Mouse (Mus musculus): ENCODE data around the gene Slc16a11. TPM values are rescaled to one million over a fixed set of nuclear protein-coding genes. Genes with fewer than 3 reads are reported as not detected.

The Slc16a11 gene
- polyA plus RNA-seq, 1 experiment from 2014 or later = 0.81 TPM

DNA sequence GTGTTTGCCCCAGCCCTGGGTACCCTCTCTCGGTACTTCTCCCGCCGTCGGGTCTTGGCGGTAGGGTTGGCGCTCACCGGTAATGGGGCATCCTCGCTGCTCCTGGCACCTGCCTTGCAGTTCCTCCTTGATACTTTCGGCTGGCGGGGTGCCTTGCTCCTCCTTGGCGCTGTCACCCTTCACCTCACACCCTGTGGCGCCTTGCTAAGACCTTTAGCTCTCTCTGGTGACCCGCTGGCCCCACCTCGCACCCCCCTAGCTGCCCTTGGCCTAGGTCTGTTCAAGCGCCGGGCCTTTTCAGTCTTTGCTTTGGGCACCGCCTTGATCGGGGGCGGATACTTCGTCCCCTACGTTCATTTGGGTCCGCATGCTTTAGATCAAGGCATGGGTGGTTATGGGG is 2.7 kb downstream of the Slc16a11 start:
- DNase-seq (ENCODE audit: low spot score) (no peak), ATAC-seq (replicated peaks; ENCODE audit: insufficient number of reproducible peaks, low FRiP score, low TSS enrichment, low read depth) (no peak)
- H3K4me1 ChIP-seq (ENCODE audit: control insufficient read depth, insufficient read depth, low read length) = peaks cover 10% of the 10 kb centered on the region
- no peak overlapping the region for H3K27ac ChIP-seq (replicated peaks; ENCODE audit: low read depth, low read length)
- H3K4me2 ChIP-seq (ENCODE audit: low read depth, low read length) = peak overlapping the region; percentile 59; the same call in 1 of the 2 replicates
- H3K9ac ChIP-seq (replicated peaks; ENCODE audit: low read length) = no peak overlapping the region
- H3K27me3 ChIP-seq (ENCODE audit: control insufficient read depth, insufficient read depth, low read length) = peaks cover 37% of the 10 kb centered on the region
- H3K4me3 ChIP-seq (ENCODE audit: low read depth, low read length) = no peak overlapping the region
- no peaks in the 10 kb centered on the region for H3K36me3 ChIP-seq (replicated peaks; ENCODE audit: control insufficient read depth, insufficient read depth, low read depth, low read length)
- 8% methylated on average over 22 of the region's 22 CpGs for WGBS
- no peaks in the 10 kb centered on the region for H3K9me3 ChIP-seq (replicated peaks; ENCODE audit: control insufficient read depth, low read length)

DNA sequence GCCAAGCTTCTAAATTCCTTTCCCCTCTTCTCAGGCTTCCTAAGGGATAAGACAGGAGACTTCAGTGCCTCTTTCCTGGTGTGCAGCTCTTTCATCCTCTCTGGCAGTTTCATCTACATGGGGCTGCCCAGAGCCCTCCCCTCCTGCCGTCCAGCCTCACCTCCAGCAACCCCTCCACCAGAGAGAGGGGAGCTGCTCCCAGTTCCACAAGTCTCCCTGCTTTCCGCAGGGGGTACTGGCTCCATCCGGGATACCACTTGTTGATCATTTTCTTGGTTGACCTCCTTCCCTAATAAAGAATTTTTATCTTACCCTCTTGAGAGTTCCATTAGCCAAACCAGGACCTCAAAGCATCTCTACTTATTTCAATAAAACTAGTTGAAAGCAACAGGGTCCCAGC is 3.6 kb downstream of the Slc16a11 start:
- Histone ChIP-seq H3K4me2 (ENCODE audit: low read depth, low read length) (no peak overlapping the region), H3K27me3 (ENCODE audit: control insufficient read depth, insufficient read depth, low read length) (peaks cover 37% of the 10 kb centered on the region), H3K9me3 (replicated peaks; ENCODE audit: control insufficient read depth, low read length) (no peaks in the 10 kb centered on the region), H3K4me1 (ENCODE audit: control insufficient read depth, insufficient read depth, low read length) (peaks cover 10% of the 10 kb centered on the region), H3K36me3 (replicated peaks; ENCODE audit: control insufficient read depth, insufficient read depth, low read depth, low read length) (no peaks in the 10 kb centered on the region), H3K27ac (replicated peaks; ENCODE audit: low read depth, low read length) (no peak overlapping the region), H3K4me3 (ENCODE audit: low read depth, low read length) (no peak overlapping the region), H3K9ac (replicated peaks; ENCODE audit: low read length) (no peak overlapping the region)
- whole genome bisulfite sequencing = 52% methylated on average over 3 of the region's 3 CpGs
- ATAC-seq (replicated peaks; ENCODE audit: insufficient number of reproducible peaks, low FRiP score, low TSS enrichment, low read depth) (no peak), DNase-seq (ENCODE audit: low spot score) (no peak)

DNA sequence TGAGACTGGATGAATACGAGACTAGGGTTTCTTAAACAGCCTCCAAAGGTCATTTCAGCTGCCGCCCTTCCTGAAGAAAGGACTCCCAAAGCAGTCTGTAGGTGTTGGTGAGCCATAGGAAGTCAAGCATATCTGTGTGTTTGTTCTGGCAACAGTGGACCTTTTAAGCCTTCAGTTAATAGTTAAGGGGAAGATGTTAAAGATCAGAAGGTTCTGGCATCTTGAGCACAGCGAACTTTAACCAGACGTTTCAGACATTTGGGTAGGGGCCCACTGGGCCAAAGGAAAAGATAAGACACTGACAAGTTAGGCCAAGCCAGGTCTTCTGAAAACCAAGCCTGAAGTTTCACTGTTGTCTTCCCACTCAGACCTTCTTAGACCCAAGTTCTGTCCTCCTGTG is 5.5 kb downstream of the Slc16a11 start:
- Histone ChIP-seq H3K9ac (replicated peaks; ENCODE audit: low read length) (no peak overlapping the region), H3K27ac (replicated peaks; ENCODE audit: low read depth, low read length) (no peak overlapping the region), H3K4me1 (ENCODE audit: control insufficient read depth, insufficient read depth, low read length) (peaks cover 10% of the 10 kb centered on the region), H3K27me3 (ENCODE audit: control insufficient read depth, insufficient read depth, low read length) (peaks cover 35% of the 10 kb centered on the region), H3K4me3 (ENCODE audit: low read depth, low read length) (no peak overlapping the region), H3K36me3 (replicated peaks; ENCODE audit: control insufficient read depth, insufficient read depth, low read depth, low read length) (no peaks in the 10 kb centered on the region), H3K4me2 (ENCODE audit: low read depth, low read length) (no peak overlapping the region), H3K9me3 (replicated peaks; ENCODE audit: control insufficient read depth, low read length) (no peaks in the 10 kb centered on the region)
- no peak for ATAC-seq (replicated peaks; ENCODE audit: insufficient number of reproducible peaks, low FRiP score, low TSS enrichment, low read depth)
- DNase-seq (ENCODE audit: low spot score) = no peak
- WGBS = 90% methylated on average over 4 of the region's 4 CpGs

DNA sequence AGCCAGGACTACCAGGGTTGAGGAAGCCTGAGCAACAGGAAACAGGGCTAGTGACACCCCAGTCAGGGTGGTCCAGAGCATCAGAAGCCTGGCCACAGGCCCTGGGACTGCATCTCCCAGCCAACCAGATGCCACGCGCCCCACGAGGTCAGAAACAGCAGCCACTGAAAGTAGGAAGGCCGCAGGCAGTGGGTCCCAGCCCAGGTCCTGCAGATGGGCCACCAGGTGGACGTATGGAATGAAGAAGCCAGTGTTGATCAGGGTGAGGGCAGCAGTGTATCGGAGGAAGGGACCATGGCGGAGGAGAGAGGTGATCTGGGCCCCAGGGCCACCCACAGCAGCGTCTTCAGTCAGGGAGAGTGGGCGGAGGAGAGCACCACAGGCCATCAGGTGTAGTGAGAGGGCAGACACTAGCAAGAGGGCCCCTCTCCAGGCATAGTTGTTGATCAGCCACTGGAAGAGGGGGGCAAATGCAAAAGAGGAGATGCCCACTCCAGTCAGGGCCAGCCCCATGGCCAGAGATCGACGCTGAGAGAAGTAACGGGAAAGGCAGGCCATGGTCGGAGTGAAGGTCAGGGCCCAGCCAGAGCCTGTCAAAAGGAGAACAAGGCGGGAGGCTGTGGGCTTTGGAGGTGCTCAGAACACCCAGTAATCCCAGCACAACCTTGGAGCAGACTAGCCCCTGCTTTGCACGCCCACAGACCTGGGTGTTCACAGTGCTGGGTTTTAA is 6.4 kb downstream of the Slc16a11 start:
- H3K4me1 ChIP-seq (ENCODE audit: control insufficient read depth, insufficient read depth, low read length) = peaks cover 7% of the 10 kb centered on the region
- H3K27me3 ChIP-seq (ENCODE audit: control insufficient read depth, insufficient read depth, low read length) = peaks cover 30% of the 10 kb centered on the region
- H3K27ac ChIP-seq (replicated peaks; ENCODE audit: low read depth, low read length) = no peak overlapping the region
- no peak overlapping the region for H3K4me2 ChIP-seq (ENCODE audit: low read depth, low read length)
- H3K4me3 ChIP-seq (ENCODE audit: low read depth, low read length) = no peak overlapping the region
- no peaks in the 10 kb centered on the region for H3K36me3 ChIP-seq (replicated peaks; ENCODE audit: control insufficient read depth, insufficient read depth, low read depth, low read length)
- H3K9ac ChIP-seq (replicated peaks; ENCODE audit: low read length) = no peak overlapping the region; the same call in 1 of the 2 replicates
- H3K9me3 ChIP-seq (replicated peaks; ENCODE audit: control insufficient read depth, low read length) = no peaks in the 10 kb centered on the region
- DNase-seq (ENCODE audit: low spot score) = no peak
- no peak for ATAC-seq (replicated peaks; ENCODE audit: insufficient number of reproducible peaks, low FRiP score, low TSS enrichment, low read depth)
- WGBS = 93% methylated on average over 15 of the region's 15 CpGs

DNA sequence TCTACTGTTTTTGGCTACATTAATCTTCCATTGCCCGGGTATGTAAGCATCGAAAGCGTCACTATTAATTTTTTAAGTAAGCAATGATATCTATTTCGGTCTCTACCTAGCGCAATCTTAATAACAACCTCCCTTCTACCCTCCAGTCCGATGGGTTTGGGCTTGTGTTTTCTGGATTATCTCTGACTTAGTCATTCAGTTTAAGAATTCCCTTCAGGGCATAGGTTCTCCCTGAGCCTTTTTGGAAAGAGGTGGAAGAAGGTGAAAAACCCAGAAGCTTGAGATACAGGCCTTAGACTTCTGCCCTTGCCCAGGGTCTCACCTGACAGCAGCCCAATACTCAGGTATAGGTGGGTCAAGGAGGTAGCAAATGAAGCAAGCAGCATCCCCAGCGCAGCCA is 7.3 kb downstream of the Slc16a11 start:
- WGBS = 56% methylated on average over 7 of the region's 7 CpGs
- no peak overlapping the region for H3K27ac ChIP-seq (replicated peaks; ENCODE audit: low read depth, low read length)

DNA sequence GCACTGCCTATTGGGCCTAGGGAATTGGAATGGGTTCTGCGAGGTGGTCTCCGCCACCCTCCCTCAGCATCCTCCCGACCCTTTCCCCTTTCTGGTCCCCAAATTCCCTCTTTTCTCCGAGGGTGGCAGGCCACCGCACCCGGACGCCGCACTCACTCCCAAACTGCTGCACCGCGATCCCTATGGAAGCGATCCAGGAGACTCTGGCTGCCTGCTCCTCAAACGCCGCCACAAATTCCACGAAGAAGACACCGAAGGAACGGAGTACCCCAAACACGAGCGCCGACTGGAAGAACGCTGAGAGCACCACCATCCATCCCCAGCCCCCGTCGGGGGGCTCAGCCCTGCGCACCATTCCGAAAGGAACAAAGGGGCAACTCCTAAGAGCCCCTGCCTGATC is 7.8 kb downstream of the Slc16a11 start:
- Histone ChIP-seq H3K9ac (replicated peaks; ENCODE audit: low read length) (peak overlapping the region; percentile 75), H3K36me3 (replicated peaks; ENCODE audit: control insufficient read depth, insufficient read depth, low read depth, low read length) (no peaks in the 10 kb centered on the region), H3K9me3 (replicated peaks; ENCODE audit: control insufficient read depth, low read length) (no peaks in the 10 kb centered on the region), H3K4me2 (ENCODE audit: low read depth, low read length) (peak overlapping the region; percentile 84), H3K4me1 (ENCODE audit: control insufficient read depth, insufficient read depth, low read length) (no peaks in the 10 kb centered on the region; the same call in 1 of the 2 replicates), H3K4me3 (ENCODE audit: low read depth, low read length) (peak overlapping the region; percentile 54), H3K27ac (replicated peaks; ENCODE audit: low read depth, low read length) (peak overlapping the region; percentile 48), H3K27me3 (ENCODE audit: control insufficient read depth, insufficient read depth, low read length) (peaks cover 21% of the 10 kb centered on the region)
- DNase-seq (ENCODE audit: low spot score) = peak; percentile 20
- WGBS = 2% methylated on average over 24 of the region's 24 CpGs
- no peak for ATAC-seq (replicated peaks; ENCODE audit: insufficient number of reproducible peaks, low FRiP score, low TSS enrichment, low read depth)

More for the DNA sequence above, 7.3 kb downstream of the Slc16a11 start:
- Histone ChIP-seq H3K9ac (replicated peaks; ENCODE audit: low read length) (peak overlapping the region; percentile 75), H3K27me3 (ENCODE audit: control insufficient read depth, insufficient read depth, low read length) (peaks cover 21% of the 10 kb centered on the region), H3K36me3 (replicated peaks; ENCODE audit: control insufficient read depth, insufficient read depth, low read depth, low read length) (no peaks in the 10 kb centered on the region), H3K4me3 (ENCODE audit: low read depth, low read length) (peak overlapping the region; percentile 54), H3K4me2 (ENCODE audit: low read depth, low read length) (peak overlapping the region; percentile 84), H3K9me3 (replicated peaks; ENCODE audit: control insufficient read depth, low read length) (no peaks in the 10 kb centered on the region), H3K4me1 (ENCODE audit: control insufficient read depth, insufficient read depth, low read length) (no peaks in the 10 kb centered on the region; the same call in 1 of the 2 replicates)
- DNase-seq (ENCODE audit: low spot score) (no peak), ATAC-seq (replicated peaks; ENCODE audit: insufficient number of reproducible peaks, low FRiP score, low TSS enrichment, low read depth) (no peak)

DNA sequence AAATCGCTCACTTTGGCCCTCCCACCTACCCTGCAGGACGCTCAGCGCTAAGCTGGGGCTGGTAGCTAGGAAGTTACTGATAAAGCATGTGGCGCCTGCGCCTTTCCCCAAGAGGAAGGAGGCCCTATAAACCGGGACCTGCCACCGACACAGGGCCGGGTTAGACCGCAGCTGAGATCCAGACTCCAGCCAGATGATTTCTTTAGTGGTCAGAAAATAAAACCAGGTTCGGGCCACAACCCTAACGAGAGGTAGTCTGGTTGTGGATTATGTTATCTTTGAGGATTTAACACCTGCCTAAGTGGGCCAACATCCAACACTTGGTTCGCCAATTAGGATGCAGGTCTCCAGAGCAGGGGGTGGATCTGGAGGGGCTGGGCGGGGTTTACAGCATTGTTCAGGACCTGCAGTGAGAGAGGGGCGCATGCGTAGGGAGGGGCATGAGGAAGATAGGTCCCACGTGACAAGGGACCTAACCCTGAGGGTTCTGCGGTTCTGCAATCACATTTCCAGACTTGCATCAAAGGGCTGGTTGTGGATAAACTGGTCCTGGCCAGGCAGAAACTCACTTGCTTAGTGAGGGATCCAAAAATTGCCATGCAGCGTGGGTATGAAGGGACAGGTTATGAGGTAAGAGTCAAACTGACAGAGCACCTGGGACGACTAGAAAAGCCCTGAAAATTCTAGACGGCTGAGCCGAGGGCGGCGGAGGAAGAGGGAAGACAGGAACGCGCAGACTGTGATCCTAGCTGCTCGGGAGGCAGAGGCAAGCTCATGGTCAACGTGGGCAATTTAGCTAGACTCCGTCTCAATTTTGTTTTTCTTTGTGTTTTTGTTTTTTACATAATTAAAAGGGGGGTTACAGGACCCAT is 8.4 kb downstream of the Slc16a11 start, which contains the start of gene Slc16a13:
TSS of gene Slc16a13 (minus strand) at position 334 of the 872 bp plus-strand sequence.
- H3K4me2 ChIP-seq (ENCODE audit: low read depth, low read length) = peak within 1 kb of the TSS; percentile 84
- H3K4me3 ChIP-seq (ENCODE audit: low read depth, low read length) = peak within 1 kb of the TSS; percentile 54
- H3K9ac ChIP-seq (replicated peaks; ENCODE audit: low read length) = peak within 1 kb of the TSS; percentile 75
- ATAC-seq (replicated peaks; ENCODE audit: insufficient number of reproducible peaks, low FRiP score, low TSS enrichment, low read depth) = peak; percentile 88
- DNase-seq (ENCODE audit: low spot score) = peak; percentile 96
- under 1% methylated on average over 28 of the region's 28 CpGs for WGBS
- H3K27me3 ChIP-seq (ENCODE audit: control insufficient read depth, insufficient read depth, low read length) = peaks cover 21% of the 10 kb centered on the region
- H3K36me3 ChIP-seq (replicated peaks; ENCODE audit: control insufficient read depth, insufficient read depth, low read depth, low read length) = no peaks in the 10 kb centered on the region
- H3K4me1 ChIP-seq (ENCODE audit: control insufficient read depth, insufficient read depth, low read length) = no peaks in the 10 kb centered on the region; the same call in 1 of the 2 replicates
- H3K27ac ChIP-seq (replicated peaks; ENCODE audit: low read depth, low read length) = peak within 1 kb of the TSS; percentile 56
- H3K9me3 ChIP-seq (replicated peaks; ENCODE audit: control insufficient read depth, low read length) = no peaks in the 10 kb centered on the region
